Comparison of ENCODE assay signal across 4 mouse cellular contexts in the genomic region with DNA sequence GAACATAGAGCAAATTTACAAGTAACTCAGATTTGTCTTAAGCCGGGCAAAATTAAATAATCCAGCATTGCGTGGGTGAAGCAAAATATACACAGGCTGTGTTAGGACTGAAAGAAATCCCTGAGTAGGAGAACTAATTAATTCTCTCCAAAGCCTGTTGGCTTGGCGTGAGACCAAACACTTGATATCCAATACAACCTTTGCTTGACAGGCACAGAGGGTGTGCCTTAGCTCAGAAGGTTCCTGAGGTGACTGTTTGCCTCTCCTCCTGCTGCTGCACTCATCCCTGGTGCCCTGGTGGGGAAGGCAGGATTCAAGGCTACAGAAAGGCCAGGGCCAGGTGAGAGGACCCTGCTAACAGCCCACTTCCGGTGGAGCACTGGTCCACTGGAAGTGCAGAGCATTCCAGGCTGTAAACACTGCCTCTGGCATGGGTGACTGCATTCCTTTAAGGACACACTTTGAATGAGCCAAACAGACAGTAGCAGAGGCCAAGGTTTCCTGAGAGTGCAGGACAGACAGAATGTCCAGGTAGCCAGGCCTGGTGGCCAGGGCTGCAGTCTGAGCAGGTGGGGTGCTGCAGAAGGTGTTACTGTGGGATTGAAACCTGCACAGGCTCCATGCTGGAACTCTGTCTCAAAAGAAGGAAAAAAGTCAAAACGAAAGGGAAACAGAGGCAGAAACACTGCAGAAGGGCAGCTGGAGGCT. TPM values are rescaled to one million over a fixed set of nuclear protein-coding genes. Genes with fewer than 3 reads are reported as not detected.
"Had no signal": no experiment of that assay in that cellular context is flagged by ENCODE, and none has a peak within 500 bp of the region (broad histone marks: within the 10 kb centered on the region; RNA-seq: fewer than 3 reads in every experiment).

No protein-coding gene starts in this region.

RNA-seq across cellular contexts. Expression of gene Ceacam2, which starts 23.4 kb away (rescaled TPM):
- polyA plus RNA-seq: liver, postnatal 0 days; midbrain, embryonic 12.5 days; stomach, embryonic 15.5 days; thymus, postnatal 0 days had no signal
